Mouse (Mus musculus) bone marrow, adult 2 months (tissue): ENCODE data around the gene Dph2. TPM values are rescaled to one million over a fixed set of nuclear protein-coding genes. Genes with fewer than 3 reads are reported as not detected.

ENCODE experiments used
- H3K27ac ChIP-seq: fragments of 200-500 bp; 2 replicates; pipeline ENCODE4 v1.5.1; 2012; ENCODE audit warnings: low read depth, mild to moderate bottlenecking, control low read depth, inconsistent platforms, low read length; ENCODE audit not compliant: control insufficient read depth, poor library complexity, insufficient read depth
- H3K4me1 ChIP-seq: fragments of 200-500 bp; 2 replicates; pipeline ENCODE4 v1.6.1; 2011; ENCODE audit warnings: low read length; ENCODE audit not compliant: control insufficient read depth, insufficient read depth
- H3K4me3 ChIP-seq: fragments of 200-500 bp; replicated peaks from 2 replicates; pipeline ENCODE3; 2011; ENCODE audit warnings: mild to moderate bottlenecking, low read depth, low read length, control low read depth; ENCODE audit not compliant: control insufficient read depth
- CTCF ChIP-seq: fragments of 200-500 bp; IDR thresholded peaks from 2 replicates; pipeline ENCODE4 v1.5.1; 2011; ENCODE audit warnings: low read length, control low read depth; ENCODE audit not compliant: control insufficient read depth, insufficient read depth
- POLR2A ChIP-seq: fragments of 200-500 bp; IDR thresholded peaks from 2 replicates; pipeline ENCODE4 v1.6.1; 2011; ENCODE audit warnings: low read depth, mild to moderate bottlenecking, control low read depth, low read length, borderline replicate concordance; ENCODE audit not compliant: control insufficient read depth
- WGBS: fragments of 180-500 bp; shearing (Covaris S2); methylation state at CpG from one replicate; pipeline ENCODE4 v1.1.7; 2018; 5-methylcytosine and 5-hydroxymethylcytosine counted together
- polyA plus RNA-seq: library from polyadenylated mRNA; stranded (reverse); fragments of >200 nt; gene quantifications from 2 replicates; pipeline ENCODE4 v1.2.4, GENCODE M21; 2011; ENCODE audit warnings: low replicate concordance; ENCODE audit not compliant: missing spikeins, insufficient read depth, insufficient read length

The Dph2 gene
- polyA plus RNA-seq, 1 experiment: 7.0 TPM

DNA sequence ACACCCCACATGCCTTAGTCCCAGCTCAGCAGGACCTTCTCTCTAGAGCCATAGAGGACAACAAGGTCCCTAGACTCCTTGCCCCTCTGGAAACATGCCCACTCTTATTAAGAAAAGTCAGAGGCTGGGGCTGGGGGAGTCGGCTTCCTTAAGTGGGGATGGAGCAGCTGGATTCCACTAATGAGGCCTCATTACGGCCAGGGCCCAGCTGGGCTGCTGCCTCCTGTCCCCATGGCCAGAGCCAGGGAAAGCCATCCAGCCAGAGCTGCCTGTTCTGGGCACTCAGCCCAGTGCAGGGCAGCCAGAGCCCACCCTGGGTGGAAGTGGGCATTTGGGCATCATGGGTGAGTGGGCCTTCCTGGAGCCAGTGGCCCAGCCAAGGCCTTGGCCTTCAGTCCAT, 44.8 kb downstream of the Dph2 start:
- H3K4me3 ChIP-seq: no peak overlapping the region
- no peaks in the 10 kb centered on the region for H3K4me1 ChIP-seq
- TF ChIP-seq POLR2A: no peak
- WGBS: 91% methylated on average over 2 of the region's 2 CpGs
- H3K27ac ChIP-seq: no peak overlapping the region

DNA sequence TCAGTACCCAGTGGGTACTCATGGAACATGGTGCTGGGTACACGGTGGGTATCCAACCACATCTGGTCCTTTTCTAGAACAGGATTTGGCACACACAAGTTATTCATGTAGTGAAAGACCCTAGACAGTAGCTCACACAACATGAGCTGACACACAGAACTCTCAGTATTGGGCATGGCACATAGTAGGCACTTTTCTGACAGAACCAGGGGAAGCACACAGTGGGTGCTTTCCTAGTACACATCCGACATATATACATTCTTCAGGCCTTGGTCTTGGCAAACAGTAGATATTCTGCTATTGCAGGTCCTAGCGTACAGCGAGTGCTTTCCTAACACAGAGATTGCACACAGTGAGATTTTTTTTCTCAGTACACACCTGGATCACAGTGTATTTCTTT, 45.6 kb downstream of the Dph2 start:
- H3K27ac ChIP-seq: no peak overlapping the region
- TF ChIP-seq POLR2A (no peak), CTCF (no peak)
- 94% methylated on average over 4 of the region's 4 CpGs for WGBS
- no peaks in the 10 kb centered on the region for H3K4me1 ChIP-seq
- H3K4me3 ChIP-seq: no peak overlapping the region

DNA sequence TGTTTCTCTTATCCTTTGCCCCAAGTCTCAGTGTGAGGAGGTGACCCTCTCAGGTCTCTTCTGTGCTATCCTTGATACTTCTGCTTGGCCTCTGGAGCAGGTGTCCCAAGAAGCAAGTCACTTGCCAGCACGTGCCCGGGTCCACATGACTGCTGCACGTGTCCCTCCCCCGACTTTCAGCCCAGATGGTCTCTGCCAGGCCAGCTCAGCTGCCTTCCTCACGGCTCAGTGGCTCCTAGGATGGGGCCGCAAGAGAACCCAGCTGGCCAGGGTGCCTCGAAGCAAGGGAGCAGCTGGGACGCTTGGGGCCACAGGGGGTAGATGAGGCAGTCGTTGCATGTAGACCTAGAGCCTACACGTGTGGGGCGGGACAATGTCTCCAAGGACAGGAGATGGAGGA, 46.5 kb downstream of the Dph2 start:
- TF ChIP-seq CTCF (no peak), POLR2A (no peak)
- 86% methylated on average over 11 of the region's 11 CpGs for WGBS
- H3K27ac ChIP-seq: no peak overlapping the region; the same call in 1 of the 2 replicates
- no peaks in the 10 kb centered on the region for H3K4me1 ChIP-seq
- H3K4me3 ChIP-seq: no peak overlapping the region

DNA sequence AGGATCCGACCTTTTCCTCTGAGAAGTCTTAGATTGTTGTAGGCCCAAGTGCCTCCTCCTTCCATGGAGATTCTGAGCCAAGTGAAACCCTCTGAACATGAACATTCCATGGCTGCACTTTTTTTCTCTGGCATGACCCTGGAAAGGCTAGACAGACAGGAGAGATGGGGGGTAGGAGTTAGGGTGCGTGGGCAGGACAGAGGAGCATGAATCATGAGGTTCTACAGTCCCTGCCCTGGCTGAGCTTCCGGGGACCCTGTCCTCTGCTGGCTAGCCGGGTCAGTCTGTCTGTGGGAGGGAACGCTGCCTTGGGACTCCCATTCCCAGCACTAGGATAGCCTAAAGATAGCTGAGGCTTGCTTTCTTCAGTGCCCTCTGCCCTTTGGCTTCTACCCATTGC, 47.4 kb downstream of the Dph2 start:
- Histone ChIP-seq H3K4me3 (no peak overlapping the region), H3K27ac (no peak overlapping the region), H3K4me1 (no peaks in the 10 kb centered on the region)
- no peak for TF ChIP-seq POLR2A
- no peak for TF ChIP-seq CTCF
- WGBS: 93% methylated on average over 5 of the region's 5 CpGs

DNA sequence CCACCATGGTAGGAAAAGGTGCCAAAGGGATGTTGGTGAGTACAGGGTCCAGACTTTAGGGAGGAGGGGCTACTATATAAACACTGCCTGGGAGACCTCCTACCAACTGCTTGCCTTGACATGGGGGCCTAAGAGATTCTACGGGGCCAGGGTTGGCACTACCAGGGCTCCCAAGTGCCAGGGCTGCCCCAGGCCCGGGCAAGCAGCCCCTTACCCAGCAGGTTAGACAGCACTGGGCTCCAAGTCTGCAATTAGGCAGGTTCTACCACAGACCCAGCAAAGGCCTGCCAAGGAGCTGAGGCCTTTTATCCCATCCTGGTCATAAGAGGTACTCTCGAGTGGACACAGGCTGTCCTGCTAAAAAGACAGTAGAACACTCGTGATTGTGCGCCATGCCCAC, 48.7 kb downstream of the Dph2 start:
- Histone ChIP-seq H3K27ac (no peak overlapping the region), H3K4me3 (no peak overlapping the region), H3K4me1 (no peaks in the 10 kb centered on the region)
- TF ChIP-seq CTCF (no peak), POLR2A (no peak)
- WGBS: 90% methylated on average over 5 of the region's 5 CpGs

DNA sequence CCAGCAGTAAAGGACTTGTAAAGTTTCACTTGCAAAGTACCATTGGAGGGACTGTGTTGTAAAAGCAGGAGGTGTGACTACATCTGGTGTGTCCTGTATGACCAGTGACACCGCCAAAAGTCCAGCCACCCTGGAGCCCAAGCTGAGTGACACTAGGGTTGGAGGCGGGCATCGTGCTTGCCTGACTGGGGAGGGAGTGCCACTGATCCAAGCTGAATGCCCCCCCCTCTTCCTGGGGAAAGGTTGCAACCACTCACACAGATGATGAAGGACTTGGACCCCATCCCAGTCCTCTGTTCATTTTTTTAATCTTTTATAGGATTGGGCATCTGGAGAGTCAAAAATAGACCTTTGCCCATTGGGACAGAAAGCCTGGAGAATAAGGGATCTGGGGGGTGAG, 50.3 kb downstream of the Dph2 start:
- no peak for TF ChIP-seq CTCF
- no peak for TF ChIP-seq POLR2A
- no peak overlapping the region for H3K27ac ChIP-seq
- WGBS: 89% methylated on average over 3 of the region's 3 CpGs

DNA sequence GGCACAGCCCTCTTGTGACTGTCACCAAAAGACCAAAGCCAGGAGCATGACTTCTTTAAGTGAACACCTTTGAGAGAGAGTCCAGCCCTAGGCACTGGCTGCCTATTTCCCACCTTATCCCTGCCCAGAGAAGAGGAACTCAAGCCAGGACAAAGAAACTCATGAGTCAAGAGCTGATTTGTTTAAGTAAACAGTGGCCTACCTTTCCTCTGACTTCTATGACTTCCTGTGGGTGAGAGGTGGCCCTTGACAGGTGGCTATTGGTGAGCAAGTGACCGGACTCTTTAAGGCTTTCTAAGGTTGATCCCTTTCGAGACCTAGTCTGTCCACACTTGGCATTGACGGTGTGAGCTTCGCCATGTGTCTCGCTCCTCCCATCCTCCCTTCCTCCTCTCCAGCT, 51.0 kb downstream of the Dph2 start:
- TF ChIP-seq CTCF (no peak), POLR2A (no peak)
- Histone ChIP-seq H3K27ac (no peak overlapping the region), H3K4me1 (no peaks in the 10 kb centered on the region), H3K4me3 (no peak overlapping the region)
- 90% methylated on average over 5 of the region's 5 CpGs for WGBS

More for the DNA sequence above, 50.3 kb downstream of the Dph2 start:
- Histone ChIP-seq H3K4me1 (no peaks in the 10 kb centered on the region), H3K4me3 (no peak overlapping the region)

DNA sequence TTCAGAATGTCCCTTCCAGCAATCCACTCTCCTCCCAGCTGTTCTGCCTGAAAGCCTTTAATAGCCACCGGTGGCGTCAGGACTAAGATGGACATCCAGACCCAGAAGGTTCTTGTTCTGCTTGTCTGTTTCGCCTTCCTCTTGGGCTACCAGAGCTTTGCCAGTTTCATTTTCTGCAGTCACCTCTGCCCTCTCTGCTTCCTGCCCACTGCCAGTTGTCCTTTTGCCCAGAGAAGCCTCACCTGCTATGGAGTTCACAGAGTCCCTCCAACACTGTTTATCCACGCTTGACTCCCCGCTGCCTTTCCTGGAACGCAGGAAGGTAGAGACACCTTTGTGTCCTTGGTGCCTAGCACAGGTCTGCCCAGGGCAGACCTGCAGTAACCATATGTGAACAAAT, 52.5 kb downstream of the Dph2 start:
- H3K27ac ChIP-seq: no peak overlapping the region

More for the DNA sequence above, 52.5 kb downstream of the Dph2 start:
- 89% methylated on average over 6 of the region's 6 CpGs for WGBS
- TF ChIP-seq CTCF (no peak), POLR2A (no peak)
- Histone ChIP-seq H3K4me1 (peaks cover under 1% of the 10 kb centered on the region; the same call in 1 of the 2 replicates), H3K4me3 (no peak overlapping the region)

Other genes with a start within 250 kb of the Dph2 start
- gene Dmap1, start 209.8 kb downstream of the Dph2 start, polyA plus RNA-seq: 18.0 and 29.7 TPM in 2 replicates
- gene Gm12845, start 167.6 kb downstream of the Dph2 start, polyA plus RNA-seq: not detected in 2 replicates
- gene Klf17, start 126.4 kb downstream of the Dph2 start, polyA plus RNA-seq: not detected in 2 replicates
- 87.0 and 92.4 TPM in 2 replicates for gene Slc6a9, start 57.5 kb downstream of the Dph2 start, polyA plus RNA-seq
- gene Ccdc24, start 19.5 kb downstream of the Dph2 start, polyA plus RNA-seq: 1.1 TPM in 1 of 2 replicates, not detected in the other
- 1.6 and 2.4 TPM in 2 replicates for gene B4galt2, start 8.5 kb downstream of the Dph2 start, polyA plus RNA-seq
- gene Atp6v0b, start 4.7 kb downstream of the Dph2 start, polyA plus RNA-seq: 227 and 442 TPM in 2 replicates
- gene Ipo13, start 23.0 kb upstream of the Dph2 start, polyA plus RNA-seq: 58.8 and 93.1 TPM in 2 replicates
- 4.0 and 5.4 TPM in 2 replicates for gene Artn, start 37.7 kb upstream of the Dph2 start, polyA plus RNA-seq
- 5.9 and 6.8 TPM in 2 replicates for gene St3gal3, start 242.9 kb upstream of the Dph2 start, polyA plus RNA-seq